Mouse (Mus musculus): Measurements from ENCODE around the gene Shb. TPM values are rescaled to one million over a fixed set of nuclear protein-coding genes. Genes with fewer than 3 reads are reported as not detected.

Shb gene
- polyA plus RNA-seq, 1 experiment = 46.3 TPM

DNA sequence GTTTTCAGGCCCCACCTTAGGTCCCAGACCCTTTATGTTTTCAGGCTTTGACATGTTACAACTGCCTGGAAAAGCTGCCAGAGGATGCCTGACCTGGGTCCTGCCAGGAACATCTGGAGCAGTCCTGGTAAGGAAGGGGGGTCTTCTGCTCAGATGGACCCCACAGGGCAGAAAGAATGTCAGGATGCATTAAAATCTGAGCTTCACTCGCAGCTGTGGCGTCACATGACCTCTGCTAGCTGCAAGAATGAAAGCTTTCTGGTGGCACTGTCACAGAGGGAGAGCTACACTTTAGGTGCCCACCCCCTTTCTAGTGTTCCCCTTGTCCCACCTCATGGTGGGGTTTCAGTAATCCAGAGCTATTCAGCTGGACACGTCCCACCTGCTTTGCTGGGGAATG, 95.3 kb downstream of the Shb start:
- Histone ChIP-seq H3K4me3 (no peak overlapping the region), H3K27me3 (ENCODE audit: control insufficient read depth, insufficient read depth, insufficient read length) (no peaks in the 10 kb centered on the region), H3K79me2 (ENCODE audit: control insufficient read depth, insufficient read depth) (no peaks in the 10 kb centered on the region), H3K36me3 (ENCODE audit: control insufficient read depth, insufficient read depth) (peaks cover 6% of the 10 kb centered on the region), H3K4me2 (ENCODE audit: low read depth) (no peak overlapping the region), H3ac (ENCODE audit: control insufficient read depth, insufficient read length) (no peak overlapping the region)
- TF ChIP-seq USF1 (IDR thresholded peaks at IDR 0.05; ENCODE audit: low read depth) = peak; percentile 19
- TF ChIP-seq TCF12 (IDR thresholded peaks at IDR 0.05; ENCODE audit: insufficient read depth, poor library complexity, severe bottlenecking) = no peak
- no peak for TF ChIP-seq POLR2AphosphoS2 (IDR thresholded peaks at IDR 0.05; ENCODE audit: insufficient read length, low read depth)

DNA sequence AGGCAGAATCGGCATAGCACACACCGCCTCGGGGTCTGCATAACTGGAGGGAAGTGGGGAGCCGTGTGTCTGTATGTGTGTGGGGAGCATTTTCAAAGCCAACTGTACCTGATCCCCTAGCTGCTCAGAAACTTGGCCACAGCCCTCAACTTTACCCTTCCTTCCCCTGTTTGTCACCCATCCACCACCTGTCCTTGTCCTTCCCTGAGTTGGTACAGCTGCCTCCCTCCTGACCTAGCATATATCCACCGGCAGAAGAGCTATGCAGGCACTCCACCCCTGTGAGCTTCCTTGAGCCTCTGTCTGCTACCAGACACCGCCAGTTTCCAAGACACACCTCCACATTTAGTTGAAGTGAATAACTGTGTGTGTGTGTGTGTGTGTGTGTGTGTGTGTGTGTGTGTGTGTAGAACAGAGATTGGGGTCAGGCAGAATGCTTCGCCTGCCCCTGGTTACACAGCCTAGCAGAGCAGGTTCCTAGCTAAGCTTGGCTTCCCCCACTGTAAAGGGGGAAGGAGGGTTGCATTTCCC, 95.8 kb downstream of the Shb start:
- no peak overlapping the region for H3K4me3 ChIP-seq
- no peaks in the 10 kb centered on the region for H3K79me2 ChIP-seq (ENCODE audit: control insufficient read depth, insufficient read depth)
- TF ChIP-seq USF1 (IDR thresholded peaks at IDR 0.05; ENCODE audit: low read depth) (no peak), TCF12 (IDR thresholded peaks at IDR 0.05; ENCODE audit: insufficient read depth, poor library complexity, severe bottlenecking) (peak; percentile 4), E2F4 (IDR thresholded peaks at IDR 0.05; ENCODE audit: insufficient read depth) (no peak), MAX (IDR thresholded peaks at IDR 0.05; ENCODE audit: low read depth) (no peak), MYOG (IDR thresholded peaks at IDR 0.05; ENCODE audit: control insufficient read depth in 1 of 3, insufficient read depth in 1 of 3, insufficient read length in 2 of 3, low read depth in 2 of 3) (peak in 1 of 3 experiments; percentile 48), MYOD1 (IDR thresholded peaks at IDR 0.05; ENCODE audit: control insufficient read depth in 1 of 3, insufficient read length in 2 of 3, low read depth in 2 of 3) (peak in 2 of 3 experiments; percentile 93 to 96)
- no peak overlapping the region for H3ac ChIP-seq (ENCODE audit: control insufficient read depth, insufficient read length)
- H3K36me3 ChIP-seq (ENCODE audit: control insufficient read depth, insufficient read depth) = peaks cover 6% of the 10 kb centered on the region
- no peaks in the 10 kb centered on the region for H3K27me3 ChIP-seq (ENCODE audit: control insufficient read depth, insufficient read depth, insufficient read length)
- H3K4me2 ChIP-seq (ENCODE audit: low read depth) = peak overlapping the region; percentile 24

DNA sequence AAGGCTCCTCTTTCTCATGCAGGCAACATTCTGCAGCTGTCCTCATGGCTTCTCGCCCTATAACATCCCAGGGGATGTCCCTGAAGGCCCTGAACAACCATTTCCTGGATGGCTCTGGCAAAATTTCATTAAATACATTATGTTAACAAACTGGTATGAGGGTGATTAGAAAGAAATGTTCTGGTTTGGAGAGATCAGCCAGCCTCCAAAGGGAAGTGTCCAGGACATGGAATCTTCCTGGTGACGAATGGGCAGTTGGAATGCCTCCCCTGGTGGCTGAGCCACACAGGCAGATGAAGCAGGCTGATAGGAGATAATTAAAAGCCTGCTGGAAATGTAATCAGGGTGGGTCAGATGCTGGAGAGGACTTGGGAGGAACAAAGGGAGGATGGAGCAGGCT, 96.4 kb downstream of the Shb start:
- TF ChIP-seq E2F4 (IDR thresholded peaks at IDR 0.05; ENCODE audit: insufficient read depth) (no peak), MYOG (IDR thresholded peaks at IDR 0.05; ENCODE audit: control insufficient read depth in 1 of 3, insufficient read depth in 1 of 3, insufficient read length in 2 of 3, low read depth in 2 of 3) (peak in 1 of 3 experiments; percentile 9), MYOD1 (IDR thresholded peaks at IDR 0.05; ENCODE audit: control insufficient read depth in 1 of 3, insufficient read length in 2 of 3, low read depth in 2 of 3) (peak in 2 of 3 experiments; percentile 17 to 42), MAX (IDR thresholded peaks at IDR 0.05; ENCODE audit: low read depth) (no peak)
- Histone ChIP-seq H3ac (ENCODE audit: control insufficient read depth, insufficient read length) (no peak overlapping the region), H3K4me2 (ENCODE audit: low read depth) (no peak overlapping the region), H3K36me3 (ENCODE audit: control insufficient read depth, insufficient read depth) (peaks cover 6% of the 10 kb centered on the region), H3K4me3 (no peak overlapping the region), H3K79me2 (ENCODE audit: control insufficient read depth, insufficient read depth) (no peaks in the 10 kb centered on the region), H3K27me3 (ENCODE audit: control insufficient read depth, insufficient read depth, insufficient read length) (no peaks in the 10 kb centered on the region)

GRCm38 (mm10) chr4:45434681-45435080, 97.6 kb downstream of the Shb start:
- Histone ChIP-seq H3K4me3 (no peak overlapping the region), H3K79me2 (ENCODE audit: control insufficient read depth, insufficient read depth) (no peaks in the 10 kb centered on the region), H3K36me3 (ENCODE audit: control insufficient read depth, insufficient read depth) (peaks cover 6% of the 10 kb centered on the region), H3K27me3 (ENCODE audit: control insufficient read depth, insufficient read depth, insufficient read length) (no peaks in the 10 kb centered on the region), H3K4me2 (ENCODE audit: low read depth) (no peak overlapping the region), H3ac (ENCODE audit: control insufficient read depth, insufficient read length) (no peak overlapping the region)
- TF ChIP-seq USF1 (IDR thresholded peaks at IDR 0.05; ENCODE audit: low read depth) (no peak), SRF (IDR thresholded peaks at IDR 0.05; ENCODE audit: control insufficient read depth, insufficient read length, low read depth) (no peak), MYOG (IDR thresholded peaks at IDR 0.05; ENCODE audit: control insufficient read depth in 1 of 3, insufficient read depth in 1 of 3, insufficient read length in 2 of 3, low read depth in 2 of 3) (peak in 1 of 3 experiments; percentile 45), E2F4 (IDR thresholded peaks at IDR 0.05; ENCODE audit: insufficient read depth) (no peak), MAX (IDR thresholded peaks at IDR 0.05; ENCODE audit: low read depth) (no peak), MYOD1 (IDR thresholded peaks at IDR 0.05; ENCODE audit: control insufficient read depth in 1 of 3, insufficient read length in 2 of 3, low read depth in 2 of 3) (no peak), POLR2A (IDR thresholded peaks at IDR 0.05; ENCODE audit: insufficient read length, low read depth) (no peak)

DNA sequence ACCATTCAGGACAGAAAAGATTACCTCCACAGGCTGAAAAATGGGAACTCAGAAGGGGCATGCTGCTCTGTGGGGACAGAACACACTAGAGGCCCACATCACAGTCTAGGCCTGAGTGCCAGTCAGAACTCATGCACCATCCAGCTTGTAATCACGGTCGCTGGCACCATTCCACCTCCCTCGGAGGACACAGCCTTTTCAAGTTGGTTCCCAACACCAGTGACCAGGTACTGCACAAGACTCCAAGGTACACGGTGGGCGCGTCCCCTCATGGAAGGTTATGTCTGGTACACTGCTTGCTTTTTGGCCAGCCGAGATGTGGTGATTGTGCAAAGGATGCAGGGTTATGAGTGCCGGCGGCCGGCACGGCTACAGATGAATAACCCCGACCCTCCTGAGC, 98.2 kb downstream of the Shb start:
- TF ChIP-seq TCF12 (IDR thresholded peaks at IDR 0.05; ENCODE audit: insufficient read depth, poor library complexity, severe bottlenecking) (no peak), MYOG (IDR thresholded peaks at IDR 0.05; ENCODE audit: control insufficient read depth in 1 of 3, insufficient read depth in 1 of 3, insufficient read length in 2 of 3, low read depth in 2 of 3) (no peak), MYOD1 (IDR thresholded peaks at IDR 0.05; ENCODE audit: control insufficient read depth in 1 of 3, insufficient read length in 2 of 3, low read depth in 2 of 3) (no peak), CEBPB (IDR thresholded peaks at IDR 0.05; ENCODE audit: insufficient read depth, poor library complexity, severe bottlenecking) (no peak), TCF3 (IDR thresholded peaks at IDR 0.05; ENCODE audit: insufficient read length, low read depth) (no peak), SRF (IDR thresholded peaks at IDR 0.05; ENCODE audit: control insufficient read depth, insufficient read length, low read depth) (no peak), E2F4 (IDR thresholded peaks at IDR 0.05; ENCODE audit: insufficient read depth) (no peak), POLR2AphosphoS2 (IDR thresholded peaks at IDR 0.05; ENCODE audit: insufficient read length, low read depth) (no peak), REST (IDR thresholded peaks at IDR 0.05; ENCODE audit: insufficient read depth, insufficient read length) (no peak), MAX (IDR thresholded peaks at IDR 0.05; ENCODE audit: low read depth) (no peak), POLR2A (IDR thresholded peaks at IDR 0.05; ENCODE audit: insufficient read length, low read depth) (no peak), USF1 (IDR thresholded peaks at IDR 0.05; ENCODE audit: low read depth) (no peak)
- Histone ChIP-seq H3K4me2 (ENCODE audit: low read depth) (no peak overlapping the region), H3K79me2 (ENCODE audit: control insufficient read depth, insufficient read depth) (no peaks in the 10 kb centered on the region), H3ac (ENCODE audit: control insufficient read depth, insufficient read length) (no peak overlapping the region), H3K4me3 (no peak overlapping the region), H3K36me3 (ENCODE audit: control insufficient read depth, insufficient read depth) (peaks cover 7% of the 10 kb centered on the region), H3K27me3 (ENCODE audit: control insufficient read depth, insufficient read depth, insufficient read length) (no peaks in the 10 kb centered on the region)

Data from myocyte (in vitro differentiated cells).